Mouse (Mus musculus) hindbrain, embryonic 13.5 days (tissue): ENCODE measurements around the gene Tpcn1. TPM values are rescaled to one million over a fixed set of nuclear protein-coding genes. Genes with fewer than 3 reads are reported as not detected.

Experiments
- ATAC-seq: fragments of 200-750 bp; cut with Nextera tagmentation; 2 replicates; pipeline ENCODE4 v1.8.0; 2017; ENCODE audit warnings: moderate TSS enrichment; ENCODE audit not compliant: low FRiP score
- H3K27ac ChIP-seq: fragments of 300-500 bp; sonication (generic); 2 replicates; pipeline ENCODE4 v1.5.1; 2015; ENCODE audit warnings: inconsistent platforms, mild to moderate bottlenecking, moderate library complexity
- H3K27me3 ChIP-seq: fragments of 300-500 bp; sonication (generic); 2 replicates; pipeline ENCODE4 v1.6.1; 2015; ENCODE audit warnings: mild to moderate bottlenecking, inconsistent platforms
- H3K36me3 ChIP-seq: fragments of 300-500 bp; sonication (generic); 2 replicates; pipeline ENCODE4 v1.6.1; 2015; ENCODE audit warnings: mild to moderate bottlenecking, inconsistent platforms
- H3K4me1 ChIP-seq: fragments of 300-500 bp; sonication (generic); replicated peaks from 2 replicates; pipeline ENCODE4 v1.6.1; 2015; ENCODE audit warnings: inconsistent platforms
- H3K4me2 ChIP-seq: fragments of 300-500 bp; sonication (generic); 2 replicates; pipeline ENCODE4 v1.6.1; 2015; ENCODE audit warnings: inconsistent platforms, mild to moderate bottlenecking, moderate library complexity
- H3K4me3 ChIP-seq: fragments of 300-500 bp; sonication (generic); 2 replicates; pipeline ENCODE4 v1.5.1; 2015; ENCODE audit warnings: mild to moderate bottlenecking, inconsistent platforms
- H3K9ac ChIP-seq: fragments of 300-500 bp; sonication (generic); 2 replicates; pipeline ENCODE4 v1.6.1; 2015; ENCODE audit warnings: mild to moderate bottlenecking, inconsistent platforms
- H3K9me3 ChIP-seq: fragments of 300-500 bp; sonication (generic); 2 replicates; pipeline ENCODE4 v1.6.1; 2016; ENCODE audit warnings: inconsistent platforms
- WGBS: fragments of 180-500 bp; shearing (Covaris S2); methylation state at CpG from one replicate; pipeline ENCODE4 v1.1.7; 2015; 5-methylcytosine and 5-hydroxymethylcytosine counted together
- polyA plus RNA-seq: library from polyadenylated mRNA; unstranded; fragments of >200 nt; fragmentation: Nextera tagmentation; extraction: Ambion mirVana; gene quantifications from 2 replicates; pipeline ENCODE4 v1.2.1, GENCODE M21; 2015

The Tpcn1 gene
- polyA plus RNA-seq, 1 experiment from 2014 or later = 18.7 TPM

DNA sequence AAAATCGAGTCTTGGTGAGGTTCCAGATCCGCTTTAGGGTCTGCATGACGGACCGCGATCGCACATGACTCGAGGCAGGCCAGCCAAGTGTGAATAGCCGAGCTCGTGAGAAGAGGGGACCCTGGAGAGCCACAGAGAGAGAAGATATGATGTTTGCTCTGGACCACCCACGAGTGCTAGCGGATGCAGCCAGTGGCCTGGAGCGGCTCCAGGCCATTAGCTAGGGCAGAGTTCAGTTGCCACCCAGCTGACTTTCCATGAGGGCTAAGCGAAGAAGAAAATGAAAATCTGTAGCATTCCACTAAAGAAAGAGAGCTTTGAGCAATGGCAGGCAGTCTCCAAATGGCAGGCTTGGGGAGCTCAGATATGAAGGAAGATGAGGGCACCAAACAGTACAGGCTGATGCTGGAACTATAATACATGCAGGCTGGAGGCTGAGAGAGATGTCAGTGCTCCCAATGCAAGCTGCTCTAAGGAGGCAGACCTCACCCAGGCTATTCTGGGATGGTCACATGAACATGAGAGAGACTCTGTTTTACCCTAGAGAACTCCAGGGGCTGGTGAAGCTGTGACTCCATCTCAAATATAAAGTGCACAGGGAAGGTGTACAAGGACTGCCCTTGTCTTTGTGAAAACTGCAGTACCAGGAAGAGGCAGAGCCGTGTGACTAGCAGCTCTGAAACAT is 17.3 kb downstream of the Tpcn1 start:
- peak overlapping the region; percentile 68 for H3K27ac ChIP-seq
- H3K27me3 ChIP-seq = no peaks in the 10 kb centered on the region
- H3K4me1 ChIP-seq = peaks cover 64% of the 10 kb centered on the region
- H3K9me3 ChIP-seq = no peaks in the 10 kb centered on the region
- peak overlapping the region; percentile 13; the same call in 1 of the 2 replicates for H3K9ac ChIP-seq
- no peak for ATAC-seq
- 43% methylated on average over 14 of the region's 14 CpGs for WGBS
- no peak overlapping the region for H3K4me2 ChIP-seq
- no peak overlapping the region for H3K4me3 ChIP-seq
- H3K36me3 ChIP-seq = no peaks in the 10 kb centered on the region

DNA sequence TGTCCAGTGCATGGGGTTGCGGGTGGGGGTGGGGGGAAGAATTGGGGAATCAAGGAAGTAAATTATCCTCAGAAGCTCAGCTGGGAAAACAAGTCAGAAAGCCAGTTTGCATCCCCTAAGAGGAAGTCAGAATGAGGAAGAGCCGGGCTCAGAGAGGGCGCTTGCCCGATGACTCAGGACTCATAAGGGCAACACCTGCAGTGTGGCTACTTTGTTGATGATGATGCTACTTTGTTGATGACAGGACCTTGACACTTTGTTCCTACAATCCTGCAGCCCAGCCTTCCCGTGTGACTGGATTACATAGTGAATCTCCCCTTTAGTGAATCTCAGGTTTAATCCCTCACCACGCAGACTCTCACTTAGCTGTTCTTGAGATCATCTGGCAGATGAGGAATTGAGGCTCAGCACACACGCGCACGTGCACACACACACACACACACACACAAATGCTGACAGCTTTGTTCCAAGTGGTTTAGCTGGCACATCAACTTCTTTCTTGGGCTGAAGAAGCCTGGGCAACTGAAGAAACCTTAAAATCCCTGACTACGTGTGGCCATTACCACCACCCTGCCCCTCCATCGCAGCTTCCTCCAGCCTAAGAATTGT is 18.1 kb downstream of the Tpcn1 start:
- no peaks in the 10 kb centered on the region for H3K9me3 ChIP-seq
- ATAC-seq = no peak
- WGBS = 87% methylated on average over 11 of the region's 11 CpGs
- H3K9ac ChIP-seq = no peak overlapping the region
- H3K4me3 ChIP-seq = no peak overlapping the region
- H3K27ac ChIP-seq = no peak overlapping the region
- peaks cover 72% of the 10 kb centered on the region for H3K4me1 ChIP-seq
- no peaks in the 10 kb centered on the region for H3K36me3 ChIP-seq
- no peaks in the 10 kb centered on the region for H3K27me3 ChIP-seq
- H3K4me2 ChIP-seq = no peak overlapping the region

DNA sequence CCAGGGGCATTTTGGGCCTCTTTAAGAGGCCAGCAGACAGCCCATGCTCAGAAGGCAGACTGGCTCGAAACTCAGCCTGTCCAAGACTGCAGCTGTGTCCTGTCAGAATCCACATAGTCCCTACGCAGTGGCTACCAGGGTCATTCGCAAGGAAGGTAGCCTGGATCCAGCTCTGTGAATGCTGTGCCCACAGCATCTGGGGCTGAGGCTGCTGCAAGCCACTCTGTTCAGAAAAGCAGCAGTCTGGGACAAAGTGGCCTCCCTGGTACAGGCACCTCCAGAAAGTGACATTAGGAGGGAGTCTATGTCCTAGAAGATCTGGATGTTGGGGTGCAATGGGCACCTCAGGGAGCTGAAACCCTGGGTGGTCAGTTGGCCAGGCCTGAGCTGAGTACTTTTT is 18.7 kb downstream of the Tpcn1 start:
- Histone ChIP-seq H3K36me3 (no peaks in the 10 kb centered on the region), H3K4me1 (peaks cover 78% of the 10 kb centered on the region), H3K27me3 (no peaks in the 10 kb centered on the region), H3K9me3 (no peaks in the 10 kb centered on the region), H3K4me2 (no peak overlapping the region), H3K27ac (peak overlapping the region; percentile 94; the same call in 1 of the 2 replicates), H3K4me3 (no peak overlapping the region), H3K9ac (peak overlapping the region; percentile 51; the same call in 1 of the 2 replicates)
- 94% methylated on average over 3 of the region's 3 CpGs for WGBS
- ATAC-seq = no peak

DNA sequence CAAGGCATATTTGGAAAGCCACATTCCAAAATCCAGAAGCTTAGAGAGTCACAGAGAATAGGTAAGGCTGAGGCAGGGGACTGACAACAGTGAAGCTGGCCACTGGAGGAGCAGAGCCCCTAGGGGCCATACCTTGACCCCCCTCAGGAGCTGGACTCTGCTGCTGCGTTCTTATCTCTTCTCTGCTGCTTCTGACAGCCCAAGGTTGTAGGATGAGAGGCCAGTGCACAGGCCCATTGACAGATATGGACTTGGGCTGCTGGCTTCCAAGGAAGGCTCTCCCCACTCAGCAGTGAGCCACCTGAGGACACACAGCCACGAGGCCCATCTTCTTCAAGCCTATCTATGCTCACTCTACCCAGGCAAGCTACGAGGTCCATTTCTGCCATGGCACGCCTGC is 19.5 kb downstream of the Tpcn1 start:
- H3K27ac ChIP-seq = peak overlapping the region; percentile 94
- peak overlapping the region; percentile 29; the same call in 1 of the 2 replicates for H3K4me2 ChIP-seq
- no peaks in the 10 kb centered on the region for H3K36me3 ChIP-seq
- WGBS = 90% methylated on average over 4 of the region's 4 CpGs
- no peaks in the 10 kb centered on the region for H3K27me3 ChIP-seq
- peaks cover 80% of the 10 kb centered on the region for H3K4me1 ChIP-seq
- H3K9me3 ChIP-seq = no peaks in the 10 kb centered on the region
- H3K9ac ChIP-seq = peak overlapping the region; percentile 59; the same call in 1 of the 2 replicates
- no peak for ATAC-seq
- H3K4me3 ChIP-seq = no peak overlapping the region

DNA sequence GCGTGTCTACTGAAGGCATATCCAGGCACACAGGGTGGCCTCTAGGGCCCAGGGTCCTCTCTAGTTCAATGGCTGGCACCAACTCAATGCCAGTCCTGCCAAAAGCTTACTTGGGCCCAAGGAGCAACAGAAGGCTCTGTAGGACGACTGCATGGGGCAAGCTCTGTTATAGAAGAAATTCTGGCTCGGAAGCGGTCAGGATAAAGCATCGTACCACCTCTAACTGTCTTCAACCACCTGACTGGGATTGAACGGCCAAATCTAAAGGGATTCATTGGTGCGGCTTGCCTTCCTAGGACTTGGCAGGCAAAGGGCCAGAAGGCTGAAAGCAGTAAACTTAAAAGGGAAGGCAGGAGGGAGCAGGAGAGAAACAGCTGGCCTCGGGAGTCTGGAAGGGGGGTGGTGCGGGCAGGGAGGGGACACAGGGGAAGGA is 20.1 kb downstream of the Tpcn1 start:
- Histone ChIP-seq H3K27ac (peak overlapping the region; percentile 94), H3K4me2 (peak overlapping the region; percentile 29; the same call in 1 of the 2 replicates), H3K9ac (peak overlapping the region; percentile 59), H3K4me3 (no peak overlapping the region), H3K9me3 (no peaks in the 10 kb centered on the region), H3K27me3 (no peaks in the 10 kb centered on the region), H3K4me1 (peaks cover 87% of the 10 kb centered on the region), H3K36me3 (no peaks in the 10 kb centered on the region)
- WGBS = 49% methylated on average over 9 of the region's 9 CpGs
- no peak for ATAC-seq

DNA sequence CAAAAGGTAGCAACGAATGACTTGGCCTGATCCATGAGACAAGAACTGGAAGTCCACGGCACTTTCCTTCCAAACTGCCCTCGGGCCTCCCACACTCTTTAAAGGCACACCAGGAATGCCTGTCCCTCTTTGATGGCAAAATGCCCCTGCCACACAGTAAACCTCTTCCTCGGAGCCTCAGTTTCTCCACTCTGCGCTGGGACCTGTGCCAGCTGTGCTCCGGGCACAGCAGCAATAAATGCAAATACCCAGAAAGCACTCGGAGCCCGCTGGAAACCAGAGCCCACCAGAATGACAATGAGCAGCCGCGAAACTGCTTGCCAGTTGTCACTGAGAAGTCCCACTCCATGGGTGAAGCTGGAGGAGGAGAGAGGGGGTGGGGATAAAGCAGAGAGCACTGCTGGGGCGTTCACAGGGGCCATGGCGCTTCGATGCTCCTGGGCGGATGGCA is 20.7 kb downstream of the Tpcn1 start:
- no peaks in the 10 kb centered on the region for H3K27me3 ChIP-seq
- peak; percentile 25; the same call in 1 of the 2 replicates for ATAC-seq
- no peaks in the 10 kb centered on the region for H3K36me3 ChIP-seq
- H3K9ac ChIP-seq = peak overlapping the region; percentile 59
- H3K27ac ChIP-seq = peak overlapping the region; percentile 94
- no peaks in the 10 kb centered on the region for H3K9me3 ChIP-seq
- 21% methylated on average over 14 of the region's 14 CpGs for WGBS
- no peak overlapping the region for H3K4me3 ChIP-seq
- peak overlapping the region; percentile 29 for H3K4me2 ChIP-seq
- H3K4me1 ChIP-seq = peaks cover 92% of the 10 kb centered on the region

DNA sequence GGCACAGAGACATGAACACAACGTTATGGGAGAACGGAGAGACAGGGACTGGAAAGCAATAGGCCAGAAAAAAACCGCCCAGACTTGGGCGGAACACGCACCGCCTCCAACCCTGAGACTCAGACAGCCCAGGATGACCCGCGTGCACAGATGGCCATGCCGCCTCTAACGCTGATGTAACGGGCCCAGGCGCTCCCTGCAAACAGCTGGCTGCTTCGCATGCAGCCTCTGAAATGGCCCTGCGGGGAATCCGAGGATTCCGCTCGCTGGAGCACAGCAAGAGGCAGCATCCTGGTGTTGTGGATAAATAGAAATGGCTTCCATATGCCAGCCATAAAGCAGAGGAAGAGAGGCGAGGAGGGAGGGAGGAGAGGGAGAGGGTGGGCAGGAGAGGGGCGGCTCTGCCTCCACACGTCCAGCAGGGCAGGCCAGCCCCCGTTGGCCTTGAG is 21.2 kb downstream of the Tpcn1 start:
- H3K4me3 ChIP-seq = no peak overlapping the region
- peak overlapping the region; percentile 59 for H3K9ac ChIP-seq
- peak overlapping the region; percentile 29 for H3K4me2 ChIP-seq
- H3K9me3 ChIP-seq = no peaks in the 10 kb centered on the region
- H3K27me3 ChIP-seq = no peaks in the 10 kb centered on the region
- H3K27ac ChIP-seq = peak overlapping the region; percentile 94
- peak; percentile 25 for ATAC-seq
- WGBS = 5% methylated on average over 21 of the region's 21 CpGs
- H3K4me1 ChIP-seq = peaks cover 92% of the 10 kb centered on the region
- H3K36me3 ChIP-seq = no peaks in the 10 kb centered on the region

DNA sequence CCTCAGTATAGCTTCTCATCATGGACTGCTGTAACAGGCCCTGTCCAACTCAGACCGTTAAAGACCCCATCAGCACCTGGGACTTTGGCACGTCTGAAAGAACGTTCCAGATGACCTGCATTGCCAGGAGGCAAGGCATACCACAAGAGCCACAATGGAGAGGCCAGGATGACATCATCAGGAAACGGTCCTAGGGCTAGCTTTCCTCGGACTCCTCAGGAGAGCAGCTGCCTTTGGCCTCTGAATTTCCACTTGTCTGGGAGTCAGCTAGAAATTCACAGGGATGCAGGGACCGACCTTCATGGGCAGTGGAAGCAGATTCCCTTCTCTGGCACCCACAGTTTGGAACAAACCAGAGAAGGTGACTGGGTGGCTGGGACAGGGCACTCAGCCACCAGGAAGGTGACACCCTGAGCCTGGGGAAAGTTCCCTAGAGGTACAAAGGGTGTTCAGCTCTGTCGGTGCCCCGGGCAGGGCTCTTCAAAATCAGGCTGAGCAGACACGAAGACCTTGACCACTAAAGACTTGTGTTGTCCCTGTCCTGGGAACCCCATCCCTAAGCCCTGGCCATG is 21.7 kb downstream of the Tpcn1 start:
- Histone ChIP-seq H3K4me1 (peaks cover 92% of the 10 kb centered on the region), H3K27ac (peak overlapping the region; percentile 94), H3K4me3 (no peak overlapping the region), H3K36me3 (no peaks in the 10 kb centered on the region), H3K27me3 (no peaks in the 10 kb centered on the region), H3K9me3 (no peaks in the 10 kb centered on the region), H3K4me2 (peak overlapping the region; percentile 29; the same call in 1 of the 2 replicates), H3K9ac (peak overlapping the region; percentile 59)
- ATAC-seq = peak; percentile 18
- 53% methylated on average over 9 of the region's 9 CpGs for WGBS

DNA sequence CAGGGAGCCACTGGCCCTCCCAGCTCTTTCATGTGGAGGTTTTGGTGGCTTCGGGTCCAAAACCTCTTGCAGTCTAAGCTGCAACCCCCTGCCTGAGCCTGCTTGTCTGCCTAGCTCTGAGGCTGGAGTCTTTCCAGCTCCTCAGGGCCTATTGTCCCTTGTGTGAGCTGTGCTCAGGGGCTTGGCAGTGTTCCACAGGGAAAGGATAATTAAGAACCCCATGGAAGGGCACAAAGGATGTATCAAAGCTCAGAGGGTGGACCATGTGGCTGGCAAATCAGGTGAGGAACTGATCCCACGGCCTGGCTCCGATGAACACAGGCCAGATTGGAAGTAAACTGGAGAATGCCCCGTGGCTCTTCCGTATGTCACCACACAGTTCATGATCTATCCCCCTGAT is 22.4 kb downstream of the Tpcn1 start:
- Histone ChIP-seq H3K9ac (peak overlapping the region; percentile 43; the same call in 1 of the 2 replicates), H3K4me1 (peaks cover 88% of the 10 kb centered on the region), H3K4me2 (peak overlapping the region; percentile 15; the same call in 1 of the 2 replicates), H3K27me3 (no peaks in the 10 kb centered on the region), H3K9me3 (no peaks in the 10 kb centered on the region), H3K4me3 (no peak overlapping the region), H3K36me3 (no peaks in the 10 kb centered on the region), H3K27ac (peak overlapping the region; percentile 94)
- WGBS = 29% methylated on average over 5 of the region's 5 CpGs
- ATAC-seq = peak; percentile 36; the same call in 1 of the 2 replicates

DNA sequence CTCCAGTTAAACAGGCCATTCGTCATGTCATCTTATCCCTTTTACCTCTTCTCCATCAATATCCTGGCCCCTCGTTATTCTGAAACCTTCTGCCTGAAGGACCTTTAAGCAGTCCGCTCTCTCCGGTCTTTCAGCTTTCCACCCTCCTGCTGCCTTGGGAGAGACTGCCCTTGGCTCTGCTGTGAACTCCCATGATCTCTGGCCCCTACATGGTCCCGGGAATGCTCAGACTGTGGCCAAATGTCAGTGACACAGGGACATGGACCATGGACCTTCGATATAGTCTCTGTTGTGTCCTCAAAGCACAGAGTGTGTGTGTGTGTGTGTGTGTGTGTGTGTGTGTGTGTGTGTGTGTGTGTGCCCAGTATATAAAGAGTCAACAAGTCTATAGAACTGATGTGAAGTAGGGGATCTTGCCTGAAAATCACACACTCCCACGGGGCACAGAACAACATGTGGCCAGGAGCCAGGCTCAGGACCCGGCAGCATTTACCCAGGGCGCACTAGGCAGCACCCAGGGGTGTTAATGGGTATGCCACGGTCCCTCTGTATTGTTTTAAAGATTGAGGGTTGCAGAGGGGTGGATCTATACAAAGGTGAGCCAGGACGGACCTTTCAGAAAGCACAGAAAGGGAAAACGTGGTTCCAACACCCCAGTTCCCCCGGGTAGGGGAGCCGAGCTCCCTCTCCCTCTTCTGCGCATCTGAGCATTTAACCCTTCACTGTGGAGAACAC is 23.1 kb downstream of the Tpcn1 start:
- ATAC-seq = no peak
- H3K9ac ChIP-seq = peak overlapping the region; percentile 49

DNA sequence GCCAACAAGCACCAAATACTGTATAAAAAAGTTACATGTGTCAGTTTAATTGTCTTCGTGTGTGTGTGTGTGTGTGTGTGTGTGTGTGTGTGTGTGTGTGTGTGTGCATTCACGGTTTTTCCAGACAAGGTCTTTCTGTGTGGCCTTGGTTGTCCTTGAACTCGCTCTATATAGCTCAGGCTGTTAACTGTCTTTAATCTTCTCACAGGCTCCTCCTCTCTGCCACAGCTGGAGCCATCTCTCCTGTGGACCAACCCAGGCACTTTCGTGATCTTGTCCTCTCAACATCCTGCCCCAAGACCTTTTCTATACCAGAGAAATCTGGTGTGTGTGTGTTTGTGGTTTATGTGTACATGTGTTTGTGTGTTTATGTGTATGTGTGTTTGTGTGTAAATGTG is 24.6 kb downstream of the Tpcn1 start:
- no peaks in the 10 kb centered on the region for H3K9me3 ChIP-seq
- H3K27ac ChIP-seq = peak overlapping the region; percentile 31; the same call in 1 of the 2 replicates
- H3K9ac ChIP-seq = no peak overlapping the region
- no peaks in the 10 kb centered on the region for H3K27me3 ChIP-seq
- ATAC-seq = no peak
- peaks cover 86% of the 10 kb centered on the region for H3K4me1 ChIP-seq
- WGBS = 53% methylated on average over 4 of the region's 4 CpGs
- H3K4me3 ChIP-seq = no peak overlapping the region
- H3K36me3 ChIP-seq = no peaks in the 10 kb centered on the region
- no peak overlapping the region for H3K4me2 ChIP-seq

More for the DNA sequence above, 23.1 kb downstream of the Tpcn1 start:
- Histone ChIP-seq H3K4me3 (no peak overlapping the region), H3K4me1 (peaks cover 88% of the 10 kb centered on the region), H3K27me3 (no peaks in the 10 kb centered on the region), H3K27ac (peak overlapping the region; percentile 94), H3K4me2 (peak overlapping the region; percentile 15; the same call in 1 of the 2 replicates), H3K9me3 (no peaks in the 10 kb centered on the region), H3K36me3 (no peaks in the 10 kb centered on the region)
- WGBS = 18% methylated on average over 15 of the region's 15 CpGs
